In genomic region chr5:125340547-125341262, GRCm38 (mm10) we compare ENCODE assay signal across 8 mouse cellular contexts. TPM values are rescaled to one million over a fixed set of nuclear protein-coding genes. Genes with fewer than 3 reads are reported as not detected.
A peak's percentile ranks its signal among the peaks of the same experiment; 100 is the strongest.
DNase-seq lines count a peak whose midpoint lies in the region; ATAC-seq and TF ChIP-seq lines count a peak whose summit lies in the region.

Scarb1 (minus strand) TSS chr5:125341094.

- H3K4me2 ChIP-seq in hindbrain, embryonic 11.5 days (replicated peaks; ENCODE audit: low read depth, low read length): peak within 1 kb of the TSS; percentile 98
- H3K4me2 ChIP-seq in lung, postnatal 0 days (replicated peaks; ENCODE audit: low read depth, low read length): peak within 1 kb of the TSS; percentile 88

- no peak for TF ChIP-seq EP300 in lung, postnatal 0 days (IDR thresholded peaks at IDR 0.05)

- H3K9ac ChIP-seq in hindbrain, embryonic 11.5 days (ENCODE audit: low read depth, low read length): peak within 1 kb of the TSS; percentile 60
- H3K9ac ChIP-seq in lung, postnatal 0 days (replicated peaks; ENCODE audit: low read depth): peak within 1 kb of the TSS; percentile 51

- H3K4me3 ChIP-seq in hindbrain, embryonic 11.5 days (ENCODE audit: low read depth, low read length): peak within 1 kb of the TSS; percentile 69
- H3K4me3 ChIP-seq in lung, postnatal 0 days (ENCODE audit: low read depth, low read length): peak within 1 kb of the TSS; percentile 64

- H3K27ac ChIP-seq in hindbrain, embryonic 11.5 days (ENCODE audit: low read depth, low read length): no peak within 1 kb of the TSS
- peak within 1 kb of the TSS; percentile 48 for H3K27ac ChIP-seq in lung, postnatal 0 days (ENCODE audit: low read length)

- ATAC-seq in hindbrain, embryonic 11.5 days (ENCODE audit: low FRiP score): peak; percentile 83
- peak; percentile 91 for ATAC-seq in lung, postnatal 0 days

- H3K4me1 ChIP-seq in hindbrain, embryonic 11.5 days (replicated peaks; ENCODE audit: control insufficient read depth, insufficient read depth, low read length): peaks cover 12% of the 10 kb centered on the region; the same call in 1 of the 2 replicates
- H3K4me1 ChIP-seq in lung, postnatal 0 days (ENCODE audit: insufficient read depth, low read depth, low read length): peaks cover 13% of the 10 kb centered on the region

- TF ChIP-seq CTCF in lung, postnatal 0 days (IDR thresholded peaks at IDR 0.05): peak; percentile 26; the same call in 1 of the 2 replicates

- under 1% methylated on average over 35 of the region's 42 CpGs for WGBS in hindbrain, embryonic 11.5 days
- WGBS in lung, postnatal 0 days: under 1% methylated on average over 41 of the region's 42 CpGs

- no peaks in the 10 kb centered on the region for H3K36me3 ChIP-seq in hindbrain, embryonic 11.5 days (ENCODE audit: control insufficient read depth, insufficient read depth, low read length)
- no peaks in the 10 kb centered on the region for H3K36me3 ChIP-seq in lung, postnatal 0 days (ENCODE audit: insufficient read depth, low read length)

- H3K9me3 ChIP-seq in hindbrain, embryonic 11.5 days (ENCODE audit: control insufficient read depth, low read length): no peaks in the 10 kb centered on the region
- H3K9me3 ChIP-seq in lung, postnatal 0 days (ENCODE audit: low read length): no peaks in the 10 kb centered on the region

- DNase-seq in Muller cell, postnatal 12 days (ENCODE audit: inconsistent ontology term): peak; percentile 89
- peak; percentile 86 to 90 for DNase-seq in cerebellum, postnatal 10 days
- peak; percentile 73 to 89 for DNase-seq in frontal cortex, postnatal 10 days (ENCODE audit: low spot score in 2 of 2)
- peak; percentile 92 for DNase-seq in hindbrain, embryonic 11.5 days (ENCODE audit: low spot score)
- DNase-seq in layer of hippocampus, postnatal 10 days (ENCODE audit: low spot score in 2 of 2): peak; percentile 86 to 91
- peak; percentile 89 for DNase-seq in lung, postnatal 0 days (ENCODE audit: low spot score)
- peak; percentile 77 for DNase-seq in ovary, postnatal 10 days (ENCODE audit: low spot score)
- DNase-seq in thymus, postnatal 10 days (ENCODE audit: low spot score in 2 of 2): peak; percentile 70 to 88

- peaks cover 3% of the 10 kb centered on the region; the same call in 1 of the 2 replicates for H3K27me3 ChIP-seq in hindbrain, embryonic 11.5 days (ENCODE audit: control insufficient read depth, insufficient read depth, low read length)
- H3K27me3 ChIP-seq in lung, postnatal 0 days (replicated peaks; ENCODE audit: insufficient read depth, low read length): no peaks in the 10 kb centered on the region

RNA-seq across cellular contexts. Expression of gene Scarb1, which starts in this region (rescaled TPM):
- polyA plus RNA-seq in hindbrain, embryonic 11.5 days (2014; fragmentation: Nextera tagmentation; extraction: Ambion mirVana): 20.4 and 22.6 TPM in 2 replicates
- total RNA-seq in layer of hippocampus, postnatal 10 days (2021): 10 to 100 TPM; 55.4 to 56.7 TPM
- 54.9 and 64.9 TPM in 2 replicates for polyA plus RNA-seq in lung, postnatal 0 days (2015; fragmentation: Nextera tagmentation; extraction: Ambion mirVana)
